Mouse (Mus musculus) forebrain, embryonic 16.5 days (tissue): ENCODE results near the gene Gm9837. TPM values are rescaled to one million over a fixed set of nuclear protein-coding genes. Genes with fewer than 3 reads are reported as not detected.
A peak's percentile ranks its signal among the peaks of the same experiment; 100 is the strongest.

Source experiments
- ATAC-seq: fragments of 200-750 bp; cut with Nextera tagmentation; 2 replicates; pipeline ENCODE4 v1.8.0; 2017; ENCODE audit warnings: mild to moderate bottlenecking, moderate library complexity
- H3K27ac ChIP-seq: fragments of 300-500 bp; sonication (generic); 2 replicates; pipeline ENCODE4 v1.5.1; 2014; ENCODE audit warnings: low read length, control low read depth
- H3K27me3 ChIP-seq: fragments of 300-500 bp; sonication (generic); replicated peaks from 2 replicates; pipeline ENCODE4 v1.6.1; 2014; ENCODE audit warnings: low read length; ENCODE audit not compliant: control insufficient read depth, insufficient read depth
- H3K36me3 ChIP-seq: fragments of 300-500 bp; sonication (generic); 2 replicates; pipeline ENCODE4 v1.6.1; 2014; ENCODE audit not compliant: control insufficient read depth, insufficient read depth
- H3K4me1 ChIP-seq: fragments of 300-500 bp; sonication (generic); replicated peaks from 2 replicates; pipeline ENCODE4 v1.6.1; 2014; ENCODE audit warnings: low read length; ENCODE audit not compliant: control insufficient read depth, insufficient read depth
- H3K4me2 ChIP-seq: fragments of 300-500 bp; sonication (generic); 2 replicates; pipeline ENCODE4 v1.6.1; 2014; ENCODE audit warnings: mild to moderate bottlenecking, low read length, control low read depth
- H3K4me3 ChIP-seq: fragments of 300-500 bp; sonication (generic); replicated peaks from 2 replicates; pipeline ENCODE4 v1.5.1; 2014; ENCODE audit warnings: mild to moderate bottlenecking, low read length, control low read depth
- H3K9ac ChIP-seq: fragments of 300-500 bp; sonication (generic); replicated peaks from 2 replicates; pipeline ENCODE4 v1.6.1; 2014; ENCODE audit warnings: low read depth, low read length, control low read depth
- H3K9me3 ChIP-seq: fragments of 300-500 bp; sonication (generic); 2 replicates; pipeline ENCODE4 v1.6.1; 2016; ENCODE audit warnings: low read length; ENCODE audit not compliant: control insufficient read depth
- WGBS: fragments of 180-500 bp; shearing (Covaris S2); extraction: QIAGEN DNeasy Blood & Tissue Kit; methylation state at CpG from one replicate; pipeline ENCODE4 v1.1.7; 2014; 5-methylcytosine and 5-hydroxymethylcytosine counted together
- polyA plus RNA-seq: library from polyadenylated mRNA; unstranded; fragments of >200 nt; fragmentation: Nextera tagmentation; extraction: Ambion mirVana; gene quantifications from 2 replicates; pipeline ENCODE4 v1.2.1, GENCODE M21; 2015

Gene Gm9837
- polyA plus RNA-seq = not detected in 2 replicates

GRCm38 (mm10) chr11:53469968-53470695 is at the start of gene Gm9837:
Gene Gm9837 (minus strand): TSS chr11:53470479.
- Histone ChIP-seq H3K4me1 (peaks cover 38% of the 10 kb centered on the region), H3K36me3 (no peaks in the 10 kb centered on the region), H3K27me3 (peaks cover 12% of the 10 kb centered on the region), H3K4me2 (peak within 1 kb of the TSS; percentile 52), H3K9me3 (no peaks in the 10 kb centered on the region), H3K27ac (peak within 1 kb of the TSS; percentile 41; the same call in 1 of the 2 replicates), H3K9ac (peak within 1 kb of the TSS; percentile 4; the same call in 1 of the 2 replicates), H3K4me3 (peak within 1 kb of the TSS; percentile 26)
- WGBS = under 1% methylated on average over 29 of the region's 29 CpGs
- peak; percentile 89 for ATAC-seq

GRCm38 (mm10) chr11:53519207-53520121 is 49.2 kb upstream of the Gm9837 start, which contains the start of gene Sept8:
Gene Sept8 (plus strand): TSS chr11:53519257.
- WGBS = 5% methylated on average over 75 of the region's 79 CpGs
- peak; percentile 93 for ATAC-seq
- H3K9me3 ChIP-seq = no peaks in the 10 kb centered on the region
- peak within 1 kb of the TSS; percentile 67 for H3K4me2 ChIP-seq
- no peaks in the 10 kb centered on the region for H3K36me3 ChIP-seq
- H3K9ac ChIP-seq = peak within 1 kb of the TSS; percentile 80
- peak within 1 kb of the TSS; percentile 78 for H3K4me3 ChIP-seq
- H3K27me3 ChIP-seq = no peaks in the 10 kb centered on the region
- peak within 1 kb of the TSS; percentile 52; the same call in 1 of the 2 replicates for H3K27ac ChIP-seq
- peaks cover 28% of the 10 kb centered on the region for H3K4me1 ChIP-seq

- H3K9ac ChIP-seq = no peak overlapping the region
- H3K9me3 ChIP-seq = no peaks in the 10 kb centered on the region
- H3K4me2 ChIP-seq = no peak overlapping the region
- no peak overlapping the region for H3K4me3 ChIP-seq
- peaks cover 28% of the 10 kb centered on the region for H3K4me1 ChIP-seq
- no peaks in the 10 kb centered on the region for H3K36me3 ChIP-seq
- WGBS = 64% methylated on average over 5 of the region's 5 CpGs
- no peak for ATAC-seq
- no peaks in the 10 kb centered on the region for H3K27me3 ChIP-seq
- no peak overlapping the region for H3K27ac ChIP-seq
Observed at GRCm38 (mm10) chr11:53518759-53519158, 48.5 kb upstream of the Gm9837 start.

- H3K4me3 ChIP-seq = no peak overlapping the region
- H3K27me3 ChIP-seq = no peaks in the 10 kb centered on the region
- no peak overlapping the region for H3K9ac ChIP-seq
- peaks cover 18% of the 10 kb centered on the region for H3K4me1 ChIP-seq
- WGBS = 70% methylated on average over 8 of the region's 8 CpGs
- no peak for ATAC-seq
- H3K36me3 ChIP-seq = no peaks in the 10 kb centered on the region
- no peak overlapping the region for H3K4me2 ChIP-seq
- no peaks in the 10 kb centered on the region for H3K9me3 ChIP-seq
- no peak overlapping the region for H3K27ac ChIP-seq
Observed at GRCm38 (mm10) chr11:53516775-53517627, 46.7 kb upstream of the Gm9837 start.

GRCm38 (mm10) chr11:53510351-53510750 is 40.1 kb upstream of the Gm9837 start:
- Histone ChIP-seq H3K4me2 (no peak overlapping the region), H3K36me3 (no peaks in the 10 kb centered on the region), H3K27ac (no peak overlapping the region), H3K4me1 (0 out of 2 replicates have a peak, but pooled peaks cover 5% of the 10 kb centered on the region), H3K9ac (no peak overlapping the region), H3K4me3 (no peak overlapping the region), H3K27me3 (no peaks in the 10 kb centered on the region), H3K9me3 (no peaks in the 10 kb centered on the region)
- WGBS = 46% methylated on average over 5 of the region's 5 CpGs
- ATAC-seq = no peak

- Histone ChIP-seq H3K4me1 (peaks cover 8% of the 10 kb centered on the region; the same call in 1 of the 2 replicates), H3K27me3 (no peaks in the 10 kb centered on the region), H3K36me3 (no peaks in the 10 kb centered on the region), H3K9ac (no peak overlapping the region), H3K9me3 (no peaks in the 10 kb centered on the region), H3K4me3 (no peak overlapping the region), H3K4me2 (no peak overlapping the region), H3K27ac (no peak overlapping the region)
- ATAC-seq = no peak
- WGBS = 63% methylated on average over 3 of the region's 3 CpGs
Observed at GRCm38 (mm10) chr11:53508591-53508990, 38.3 kb upstream of the Gm9837 start.

GRCm38 (mm10) chr11:53508152-53508551 is 37.9 kb upstream of the Gm9837 start:
- Histone ChIP-seq H3K27ac (no peak overlapping the region), H3K9me3 (no peaks in the 10 kb centered on the region), H3K9ac (no peak overlapping the region), H3K27me3 (no peaks in the 10 kb centered on the region), H3K4me3 (no peak overlapping the region), H3K4me2 (no peak overlapping the region), H3K36me3 (no peaks in the 10 kb centered on the region), H3K4me1 (peaks cover 8% of the 10 kb centered on the region; the same call in 1 of the 2 replicates)
- 61% methylated on average over 7 of the region's 7 CpGs for WGBS
- ATAC-seq = no peak

- Histone ChIP-seq H3K9me3 (no peaks in the 10 kb centered on the region), H3K27ac (no peak overlapping the region), H3K4me1 (peaks cover 8% of the 10 kb centered on the region; the same call in 1 of the 2 replicates), H3K9ac (no peak overlapping the region), H3K36me3 (no peaks in the 10 kb centered on the region), H3K4me2 (no peak overlapping the region), H3K27me3 (no peaks in the 10 kb centered on the region), H3K4me3 (no peak overlapping the region)
- ATAC-seq = no peak
- WGBS = 84% methylated on average over 9 of the region's 9 CpGs
Observed at GRCm38 (mm10) chr11:53507098-53507805, 37.0 kb upstream of the Gm9837 start.
